Mouse (Mus musculus): Measurements from ENCODE around the gene Acy3. TPM values are rescaled to one million over a fixed set of nuclear protein-coding genes. Genes with fewer than 3 reads are reported as not detected.

Gene Acy3
- total and polyA plus RNA-seq, 2 experiments from 2014 or later = 21.5 to 74.8 TPM

- Histone ChIP-seq H3K27ac (ENCODE audit: low read depth) (no peak overlapping the region), H3K4me2 (ENCODE audit: low read depth, low read length) (no peak overlapping the region), H3K36me3 (replicated peaks; ENCODE audit: control insufficient read depth, insufficient read depth, low read length) (no peaks in the 10 kb centered on the region), H3K4me1 (ENCODE audit: control insufficient read depth, insufficient read depth) (0 out of 2 replicates have a peak, but pooled peaks cover 4% of the 10 kb centered on the region), H3K27me3 (ENCODE audit: control insufficient read depth, insufficient read depth, low read length) (no peaks in the 10 kb centered on the region), H3K4me3 (ENCODE audit: low read depth, low read length) (no peak overlapping the region), H3K9ac (replicated peaks; ENCODE audit: low read depth, low read length) (no peak overlapping the region), H3K9me3 (replicated peaks; ENCODE audit: control insufficient read depth, low read length) (no peaks in the 10 kb centered on the region)
- WGBS = 95% methylated on average over 3 of the region's 3 CpGs
- DNase-seq (ENCODE audit: low spot score) (no peak), ATAC-seq (ENCODE audit: insufficient read depth, low read depth) (no peak)
- no peak for TF ChIP-seq EP300 (IDR thresholded peaks at IDR 0.05; ENCODE audit: low read depth)
- no peak for TF ChIP-seq CTCF (IDR thresholded peaks at IDR 0.05; ENCODE audit: low read depth)
Observed at GRCm38 (mm10) chr19:3995505-3995904, 9.1 kb downstream of the Acy3 start.

- H3K4me1 ChIP-seq (ENCODE audit: control insufficient read depth, insufficient read depth) = peaks cover 7% of the 10 kb centered on the region; the same call in 1 of the 2 replicates
- H3K36me3 ChIP-seq (replicated peaks; ENCODE audit: control insufficient read depth, insufficient read depth, low read length) = no peaks in the 10 kb centered on the region
- no peak overlapping the region for H3K4me2 ChIP-seq (ENCODE audit: low read depth, low read length)
- no peak overlapping the region for H3K4me3 ChIP-seq (ENCODE audit: low read depth, low read length)
- no peaks in the 10 kb centered on the region for H3K9me3 ChIP-seq (replicated peaks; ENCODE audit: control insufficient read depth, low read length)
- H3K27ac ChIP-seq (ENCODE audit: low read depth) = no peak overlapping the region
- H3K9ac ChIP-seq (replicated peaks; ENCODE audit: low read depth, low read length) = no peak overlapping the region
- no peak for ATAC-seq (ENCODE audit: insufficient read depth, low read depth)
- TF ChIP-seq EP300 (IDR thresholded peaks at IDR 0.05; ENCODE audit: low read depth) (no peak), CTCF (IDR thresholded peaks at IDR 0.05; ENCODE audit: low read depth) (no peak)
- no peaks in the 10 kb centered on the region for H3K27me3 ChIP-seq (ENCODE audit: control insufficient read depth, insufficient read depth, low read length)
- WGBS = 61% methylated on average over 7 of the region's 7 CpGs
- DNase-seq (ENCODE audit: low spot score) = no peak
Observed at GRCm38 (mm10) chr19:3996106-3996505, 9.7 kb downstream of the Acy3 start.

- TF ChIP-seq EP300 (IDR thresholded peaks at IDR 0.05; ENCODE audit: low read depth) (no peak), CTCF (IDR thresholded peaks at IDR 0.05; ENCODE audit: low read depth) (no peak)
- Histone ChIP-seq H3K4me3 (ENCODE audit: low read depth, low read length) (no peak overlapping the region), H3K4me1 (ENCODE audit: control insufficient read depth, insufficient read depth) (peaks cover 14% of the 10 kb centered on the region; the same call in 1 of the 2 replicates), H3K27me3 (ENCODE audit: control insufficient read depth, insufficient read depth, low read length) (no peaks in the 10 kb centered on the region), H3K9ac (replicated peaks; ENCODE audit: low read depth, low read length) (no peak overlapping the region), H3K9me3 (replicated peaks; ENCODE audit: control insufficient read depth, low read length) (no peaks in the 10 kb centered on the region), H3K36me3 (replicated peaks; ENCODE audit: control insufficient read depth, insufficient read depth, low read length) (no peaks in the 10 kb centered on the region), H3K27ac (ENCODE audit: low read depth) (no peak overlapping the region), H3K4me2 (ENCODE audit: low read depth, low read length) (no peak overlapping the region)
- WGBS = 77% methylated on average over 8 of the region's 8 CpGs
- no peak for DNase-seq (ENCODE audit: low spot score)
- no peak for ATAC-seq (ENCODE audit: insufficient read depth, low read depth)
Observed at GRCm38 (mm10) chr19:3996747-3997146, 10.4 kb downstream of the Acy3 start.

- TF ChIP-seq CTCF (IDR thresholded peaks at IDR 0.05; ENCODE audit: low read depth) (no peak), EP300 (IDR thresholded peaks at IDR 0.05; ENCODE audit: low read depth) (no peak)
- DNase-seq (ENCODE audit: low spot score) (no peak), ATAC-seq (ENCODE audit: insufficient read depth, low read depth) (no peak)
- H3K36me3 ChIP-seq (replicated peaks; ENCODE audit: control insufficient read depth, insufficient read depth, low read length) = no peaks in the 10 kb centered on the region
- no peak overlapping the region for H3K4me3 ChIP-seq (ENCODE audit: low read depth, low read length)
- no peak overlapping the region for H3K9ac ChIP-seq (replicated peaks; ENCODE audit: low read depth, low read length)
- no peaks in the 10 kb centered on the region for H3K9me3 ChIP-seq (replicated peaks; ENCODE audit: control insufficient read depth, low read length)
- peaks cover 18% of the 10 kb centered on the region; the same call in 1 of the 2 replicates for H3K4me1 ChIP-seq (ENCODE audit: control insufficient read depth, insufficient read depth)
- H3K4me2 ChIP-seq (ENCODE audit: low read depth, low read length) = no peak overlapping the region
- 47% methylated on average over 8 of the region's 8 CpGs for WGBS
- no peaks in the 10 kb centered on the region for H3K27me3 ChIP-seq (ENCODE audit: control insufficient read depth, insufficient read depth, low read length)
- H3K27ac ChIP-seq (ENCODE audit: low read depth) = no peak overlapping the region
Observed at GRCm38 (mm10) chr19:3997231-3997630, 10.9 kb downstream of the Acy3 start.

GRCm38 (mm10) chr19:3998335-3998734 is 12.0 kb downstream of the Acy3 start:
- H3K9ac ChIP-seq (replicated peaks; ENCODE audit: low read depth, low read length) = no peak overlapping the region
- H3K36me3 ChIP-seq (replicated peaks; ENCODE audit: control insufficient read depth, insufficient read depth, low read length) = no peaks in the 10 kb centered on the region
- no peak for TF ChIP-seq CTCF (IDR thresholded peaks at IDR 0.05; ENCODE audit: low read depth)
- TF ChIP-seq EP300 (IDR thresholded peaks at IDR 0.05; ENCODE audit: low read depth) = no peak
- H3K4me1 ChIP-seq (ENCODE audit: control insufficient read depth, insufficient read depth) = peaks cover 21% of the 10 kb centered on the region
- H3K27me3 ChIP-seq (ENCODE audit: control insufficient read depth, insufficient read depth, low read length) = no peaks in the 10 kb centered on the region
- no peak overlapping the region for H3K4me3 ChIP-seq (ENCODE audit: low read depth, low read length)
- no peak overlapping the region for H3K4me2 ChIP-seq (ENCODE audit: low read depth, low read length)
- H3K9me3 ChIP-seq (replicated peaks; ENCODE audit: control insufficient read depth, low read length) = no peaks in the 10 kb centered on the region
- 69% methylated on average over 8 of the region's 8 CpGs for WGBS
- ATAC-seq (ENCODE audit: insufficient read depth, low read depth) = no peak
- no peak overlapping the region for H3K27ac ChIP-seq (ENCODE audit: low read depth)
- no peak for DNase-seq (ENCODE audit: low spot score)

- Histone ChIP-seq H3K4me1 (ENCODE audit: control insufficient read depth, insufficient read depth) (peaks cover 28% of the 10 kb centered on the region), H3K9me3 (replicated peaks; ENCODE audit: control insufficient read depth, low read length) (no peaks in the 10 kb centered on the region), H3K27me3 (ENCODE audit: control insufficient read depth, insufficient read depth, low read length) (no peaks in the 10 kb centered on the region), H3K27ac (ENCODE audit: low read depth) (no peak overlapping the region), H3K4me3 (ENCODE audit: low read depth, low read length) (no peak overlapping the region), H3K4me2 (ENCODE audit: low read depth, low read length) (peak overlapping the region; percentile 74), H3K36me3 (replicated peaks; ENCODE audit: control insufficient read depth, insufficient read depth, low read length) (no peaks in the 10 kb centered on the region), H3K9ac (replicated peaks; ENCODE audit: low read depth, low read length) (no peak overlapping the region)
- TF ChIP-seq CTCF (IDR thresholded peaks at IDR 0.05; ENCODE audit: low read depth) (no peak), EP300 (IDR thresholded peaks at IDR 0.05; ENCODE audit: low read depth) (no peak)
- 81% methylated on average over 9 of the region's 9 CpGs for WGBS
- DNase-seq (ENCODE audit: low spot score) (no peak), ATAC-seq (ENCODE audit: insufficient read depth, low read depth) (no peak)
Observed at GRCm38 (mm10) chr19:3999121-3999730, 12.9 kb downstream of the Acy3 start.
